Mouse (Mus musculus) heart, adult 2 months (tissue): Measurements from ENCODE around the gene Meis2.
A peak's percentile ranks its signal among the peaks of the same experiment; 100 is the strongest.

Source experiments
- CTCF ChIP-seq: fragments of 200-600 bp; IDR thresholded peaks from 2 replicates; pipeline ENCODE4 v1.8.1; 2022; ENCODE audit warnings: antibody characterized with exemption, mild to moderate bottlenecking, moderate library complexity
- POLR2A ChIP-seq: fragments of 200-500 bp; IDR thresholded peaks from 2 replicates; pipeline ENCODE4 v1.6.1; 2011; ENCODE audit warnings: mild to moderate bottlenecking, low read depth, low read length, control low read depth; ENCODE audit not compliant: insufficient read depth

DNA sequence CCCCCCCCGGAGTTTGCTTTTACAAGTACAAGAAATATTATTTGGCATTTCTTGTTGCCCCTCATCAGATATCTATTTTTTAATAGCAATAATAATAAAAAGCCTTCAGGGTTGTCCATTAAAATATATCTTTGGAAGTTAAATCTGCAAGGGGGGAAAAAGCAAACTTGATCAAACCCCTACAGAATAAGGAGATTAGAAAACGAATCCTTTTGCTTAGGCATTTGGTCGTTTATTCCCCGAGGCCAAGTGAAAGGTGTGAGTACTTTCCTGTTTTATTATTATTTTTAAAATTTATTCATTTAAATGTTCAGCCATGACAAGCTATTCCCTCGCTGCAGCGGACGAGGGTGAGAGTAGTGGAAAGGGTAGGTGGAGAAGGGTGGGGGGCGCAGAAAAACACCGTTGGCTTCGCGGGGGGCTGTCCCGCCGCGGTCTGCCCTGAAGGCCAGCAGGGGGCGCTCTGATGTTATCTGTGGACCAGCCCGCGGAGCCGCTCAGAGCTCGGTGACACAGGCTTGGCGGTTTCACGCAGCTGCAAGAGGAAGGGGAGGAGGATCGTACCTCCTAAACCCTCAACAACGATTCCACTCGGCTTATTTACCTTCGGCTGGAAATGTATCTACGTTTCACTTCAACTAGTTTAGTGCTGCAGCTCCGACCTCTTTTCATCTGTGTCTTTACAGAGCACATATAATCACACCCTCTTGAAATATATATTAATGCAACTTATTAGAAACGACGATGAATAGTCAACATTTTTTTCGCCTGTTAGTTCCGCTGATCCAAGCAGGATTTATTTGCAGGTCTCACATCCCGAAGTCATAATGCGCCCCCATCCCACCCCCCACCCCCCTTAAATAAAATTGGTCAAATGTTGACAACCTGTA is 209.9 kb downstream of the Meis2 start:
- TF ChIP-seq CTCF = peak; percentile 100
- no peak for TF ChIP-seq POLR2A
